Mouse (Mus musculus) layer of hippocampus, adult 2 months (tissue): ENCODE data around the gene Sema4d. TPM values are rescaled to one million over a fixed set of nuclear protein-coding genes. Genes with fewer than 3 reads are reported as not detected.

Experiments
- DNase-seq, 2 experiments: peaks; one replicate each; pipeline ENCODE4 v3.0.0; 2022; ENCODE audit warnings: low spot score in 2 of 2
- H3K27ac ChIP-seq: fragments of 200-600 bp; 2 replicates; pipeline ENCODE4 v1.8.1; 2022
- H3K4me3 ChIP-seq: fragments of 200-600 bp; 2 replicates; pipeline ENCODE4 v1.8.1; 2022; ENCODE audit warnings: mild to moderate bottlenecking
- CTCF ChIP-seq: fragments of 200-600 bp; conservative IDR thresholded peaks from 2 replicates; pipeline ENCODE4 v1.8.1; 2022; ENCODE audit warnings: antibody characterized with exemption, mild to moderate bottlenecking, moderate library complexity
- total RNA-seq, 2 experiments: library from RNA; stranded (reverse); gene quantifications; 2 replicates each; pipeline ENCODE4 v1.2.3; 2021

Sema4d gene
- total RNA-seq, 2 experiments from 2014 or later, result 76.3 to 83.9 TPM

- no peak for TF ChIP-seq CTCF
- Histone ChIP-seq H3K4me3 (no peak overlapping the region), H3K27ac (0 out of 2 replicates have a peak overlapping the region, but pooled peaks have one; percentile 36)
- no peak for DNase-seq
These were observed 12.9 kb downstream of the Sema4d start for GRCm38 (mm10) chr13:51780509-51781155.

GRCm38 (mm10) chr13:51778983-51779962 is 14.3 kb downstream of the Sema4d start:
- no peak for DNase-seq
- H3K4me3 ChIP-seq, result no peak overlapping the region
- peak overlapping the region; percentile 94 for H3K27ac ChIP-seq
- no peak for TF ChIP-seq CTCF

- no peak for TF ChIP-seq CTCF
- peak overlapping the region; percentile 94 for H3K27ac ChIP-seq
- H3K4me3 ChIP-seq, result peak overlapping the region; percentile 8; the same call in 1 of the 2 replicates
- DNase-seq, result peak; percentile 38 to 51
These were observed 15.1 kb downstream of the Sema4d start for GRCm38 (mm10) chr13:51778351-51778982.

GRCm38 (mm10) chr13:51777738-51778274 is 15.7 kb downstream of the Sema4d start:
- peak; percentile 52 to 72 for DNase-seq

GRCm38 (mm10) chr13:51777048-51777737 is 16.4 kb downstream of the Sema4d start:
- peak; percentile 79 to 91 for DNase-seq
- H3K4me3 ChIP-seq, result peak overlapping the region; percentile 22
- TF ChIP-seq CTCF, result no peak
- peak overlapping the region; percentile 94 for H3K27ac ChIP-seq

More at GRCm38 (mm10) chr13:51777738-51778274, 15.7 kb downstream of the Sema4d start:
- no peak for TF ChIP-seq CTCF
- Histone ChIP-seq H3K4me3 (no peak overlapping the region; the same call in 1 of the 2 replicates), H3K27ac (peak overlapping the region; percentile 94)

- no peak for TF ChIP-seq CTCF
- peak overlapping the region; percentile 94 for H3K27ac ChIP-seq
- peak overlapping the region; percentile 22 for H3K4me3 ChIP-seq
- no peak for DNase-seq
These were observed 17.3 kb downstream of the Sema4d start for GRCm38 (mm10) chr13:51776160-51776737.

- peak; percentile 57 to 86 for DNase-seq
- no peak overlapping the region for H3K4me3 ChIP-seq
- peak overlapping the region; percentile 84 for H3K27ac ChIP-seq
- no peak for TF ChIP-seq CTCF
These were observed 21.7 kb downstream of the Sema4d start for GRCm38 (mm10) chr13:51771802-51772206.

GRCm38 (mm10) chr13:51770647-51771427 is 22.7 kb downstream of the Sema4d start:
- H3K27ac ChIP-seq, result peak overlapping the region; percentile 84
- H3K4me3 ChIP-seq, result no peak overlapping the region
- DNase-seq, result no peak
- TF ChIP-seq CTCF, result peak; percentile 52

GRCm38 (mm10) chr13:51767991-51768761 is 25.4 kb downstream of the Sema4d start:
- DNase-seq, result no peak
- no peak overlapping the region for H3K27ac ChIP-seq
- H3K4me3 ChIP-seq, result no peak overlapping the region
- no peak for TF ChIP-seq CTCF

GRCm38 (mm10) chr13:51767513-51767912 is 26.0 kb downstream of the Sema4d start:
- Histone ChIP-seq H3K27ac (no peak overlapping the region), H3K4me3 (no peak overlapping the region)
- TF ChIP-seq CTCF, result no peak

GRCm38 (mm10) chr13:51766756-51767155 is 26.8 kb downstream of the Sema4d start:
- TF ChIP-seq CTCF, result no peak
- DNase-seq, result no peak
- Histone ChIP-seq H3K27ac (no peak overlapping the region), H3K4me3 (no peak overlapping the region)

More at GRCm38 (mm10) chr13:51767513-51767912, 26.0 kb downstream of the Sema4d start:
- no peak for DNase-seq
